In the genomic region with DNA sequence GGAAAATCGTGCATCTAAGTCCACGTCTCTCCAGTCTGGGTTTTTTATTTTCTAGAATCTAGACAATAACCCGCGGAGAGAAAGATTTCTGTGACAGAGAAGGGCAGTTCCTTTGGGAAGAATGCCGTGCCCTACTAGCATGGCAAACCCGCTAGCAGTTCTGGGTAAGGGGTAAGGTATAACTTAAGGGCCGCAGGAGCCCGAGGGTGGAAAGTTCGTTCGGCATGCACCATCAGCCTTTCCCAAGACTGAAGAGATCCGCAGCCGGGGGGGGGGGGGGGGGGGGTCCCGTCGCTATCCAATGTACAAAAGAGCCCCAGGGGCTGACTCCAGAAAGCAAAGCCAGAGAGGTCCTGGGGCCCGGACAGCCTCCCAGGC, we compare ENCODE assay signal across 8 mouse cellular contexts. TPM values are rescaled to one million over a fixed set of nuclear protein-coding genes. Genes with fewer than 3 reads are reported as not detected.
DNase-seq lines count a peak whose midpoint lies in the region; ATAC-seq and TF ChIP-seq lines count a peak whose summit lies in the region.

No protein-coding gene starts in this region.

- peak overlapping the region; percentile 73 for H3K4me3 ChIP-seq in layer of hippocampus, adult 2 months
- peak overlapping the region; percentile 79 for H3K4me3 ChIP-seq in G1E (ENCODE audit: low read depth, low read length)
- H3K4me3 ChIP-seq in embryonic facial prominence, embryonic 13.5 days, result peak overlapping the region; percentile 61
- H3K4me3 ChIP-seq in limb, embryonic 10.5 days, result peak overlapping the region; percentile 68
- H3K4me3 ChIP-seq in neural tube, embryonic 14.5 days (ENCODE audit: low read depth, low read length), result peak overlapping the region; percentile 62

- no peak for TF ChIP-seq CTCF in layer of hippocampus, adult 2 months (conservative IDR thresholded peaks at IDR 0.05)
- TF ChIP-seq CTCF in G1E (IDR thresholded peaks at IDR 0.05; ENCODE audit: low read depth, low read length), result no peak

- peaks cover 18% of the 10 kb centered on the region for H3K36me3 ChIP-seq in G1E (replicated peaks)
- H3K36me3 ChIP-seq in embryonic facial prominence, embryonic 13.5 days, result peaks cover 15% of the 10 kb centered on the region
- H3K36me3 ChIP-seq in limb, embryonic 10.5 days, result peaks cover 34% of the 10 kb centered on the region
- no peaks in the 10 kb centered on the region for H3K36me3 ChIP-seq in neural tube, embryonic 14.5 days (ENCODE audit: control insufficient read depth, insufficient read depth, low read length)

- WGBS in embryonic facial prominence, embryonic 13.5 days, result 23% methylated on average over 15 of the region's 15 CpGs
- WGBS in limb, embryonic 10.5 days, result 12% methylated on average over 14 of the region's 15 CpGs
- WGBS in neural tube, embryonic 14.5 days, result 9% methylated on average over 11 of the region's 15 CpGs

- peak overlapping the region; percentile 91 for H3K27ac ChIP-seq in layer of hippocampus, adult 2 months
- H3K27ac ChIP-seq in embryonic facial prominence, embryonic 13.5 days, result peak overlapping the region; percentile 84
- H3K27ac ChIP-seq in limb, embryonic 10.5 days, result peak overlapping the region; percentile 90
- peak overlapping the region; percentile 84 for H3K27ac ChIP-seq in neural tube, embryonic 14.5 days (ENCODE audit: low read depth, low read length)

- peak overlapping the region; percentile 84 for H3K9ac ChIP-seq in embryonic facial prominence, embryonic 13.5 days
- peak overlapping the region; percentile 72 for H3K9ac ChIP-seq in neural tube, embryonic 14.5 days (replicated peaks; ENCODE audit: low read depth, low read length)

- no peaks in the 10 kb centered on the region for H3K9me3 ChIP-seq in G1E (replicated peaks)
- no peaks in the 10 kb centered on the region for H3K9me3 ChIP-seq in embryonic facial prominence, embryonic 13.5 days
- H3K9me3 ChIP-seq in limb, embryonic 10.5 days (replicated peaks), result no peaks in the 10 kb centered on the region
- no peaks in the 10 kb centered on the region for H3K9me3 ChIP-seq in neural tube, embryonic 14.5 days (ENCODE audit: control insufficient read depth, low read length)

- no peak for ATAC-seq in G1E (ENCODE audit: extremely low read depth, insufficient number of reproducible peaks, low FRiP score, poor library complexity, severe bottlenecking)
- no peak for ATAC-seq in embryonic facial prominence, embryonic 13.5 days (ENCODE audit: insufficient number of reproducible peaks, insufficient read depth, low FRiP score, low TSS enrichment, low read depth)
- peak; percentile 60 for ATAC-seq in neural tube, embryonic 14.5 days (ENCODE audit: low read depth)

- no peak for DNase-seq in layer of hippocampus, adult 2 months (ENCODE audit: low spot score in 2 of 2)
- no peak for DNase-seq in layer of hippocampus, adult 9-10 months (ENCODE audit: low spot score)
- no peak for DNase-seq in G1E (ENCODE audit: low spot score)
- DNase-seq in limb, embryonic 10.5 days (ENCODE audit: low spot score), result no peak
- DNase-seq in layer of hippocampus, postnatal 25 days (ENCODE audit: extremely low spot score in 1 of 2, low spot score in 1 of 2), result no peak
- no peak for DNase-seq in gastrocnemius, adult 8-10 months (ENCODE audit: low spot score in 2 of 2)

- H3K4me2 ChIP-seq in embryonic facial prominence, embryonic 13.5 days, result peak overlapping the region; percentile 57
- H3K4me2 ChIP-seq in neural tube, embryonic 14.5 days (ENCODE audit: low read depth, low read length), result peak overlapping the region; percentile 44

- H3K27me3 ChIP-seq in G1E (ENCODE audit: insufficient read depth, low read length), result no peaks in the 10 kb centered on the region
- H3K27me3 ChIP-seq in embryonic facial prominence, embryonic 13.5 days, result no peaks in the 10 kb centered on the region
- H3K27me3 ChIP-seq in limb, embryonic 10.5 days (ENCODE audit: low read depth, poor library complexity, severe bottlenecking), result no peaks in the 10 kb centered on the region
- no peaks in the 10 kb centered on the region for H3K27me3 ChIP-seq in neural tube, embryonic 14.5 days (ENCODE audit: control insufficient read depth, insufficient read depth, low read length)

- peaks cover 4% of the 10 kb centered on the region for H3K4me1 ChIP-seq in G1E (ENCODE audit: insufficient read depth, low read depth, low read length)
- H3K4me1 ChIP-seq in embryonic facial prominence, embryonic 13.5 days, result no peaks in the 10 kb centered on the region
- no peaks in the 10 kb centered on the region for H3K4me1 ChIP-seq in limb, embryonic 10.5 days
- H3K4me1 ChIP-seq in neural tube, embryonic 14.5 days (ENCODE audit: control insufficient read depth, insufficient read depth, low read length), result no peaks in the 10 kb centered on the region

RNA-seq across cellular contexts. Expression of a gene that starts 0.6 kb away (rescaled TPM):
- total RNA-seq in layer of hippocampus, adult 2 months (2021), result 10 to 100 TPM; 19.5 to 23.9 TPM
- total RNA-seq in G1E (2014; fragmentation: Nextera tagmentation) (114 and 149 TPM in 2 replicates), G1E (2017) (23.7 and 33.3 TPM in 2 replicates)
- 1.2 and 1.7 TPM in 2 replicates for polyA plus RNA-seq in G1E (2012)
- 14.7 and 15.2 TPM in 2 replicates for polyA plus RNA-seq in embryonic facial prominence, embryonic 13.5 days (2015; fragmentation: Nextera tagmentation; extraction: Ambion mirVana)
- polyA plus RNA-seq in limb, embryonic 10.5 days (2016; fragmentation: Nextera tagmentation; extraction: Ambion mirVana), result 18.9 and 21.2 TPM in 2 replicates
- 14.7 and 16.1 TPM in 2 replicates for polyA plus RNA-seq in neural tube, embryonic 14.5 days (2014; fragmentation: Nextera tagmentation; extraction: Ambion mirVana)
- 10 to 100 TPM; 18.7 to 25.9 TPM for total RNA-seq in layer of hippocampus, postnatal 25 days (2021)
- total RNA-seq in gastrocnemius, adult 8-10 months (2022), result 1 to 10 TPM; 3.6 to 5.5 (median 3.9) TPM

RNA-seq across cellular contexts. Expression of a gene that starts 29.5 kb away (rescaled TPM):
- total RNA-seq in layer of hippocampus, adult 2 months (2021), result 10 to 100 TPM; 57.2 to 57.3 TPM
- total RNA-seq in G1E (2014; fragmentation: Nextera tagmentation) (5.1 and 5.6 TPM in 2 replicates), G1E (2017) (11.8 and 17.0 TPM in 2 replicates)
- polyA plus RNA-seq in G1E (2012), result 0.21 and 0.29 TPM in 2 replicates
- polyA plus RNA-seq in embryonic facial prominence, embryonic 13.5 days (2015; fragmentation: Nextera tagmentation; extraction: Ambion mirVana), result 15.3 and 19.7 TPM in 2 replicates
- 16.2 and 18.1 TPM in 2 replicates for polyA plus RNA-seq in limb, embryonic 10.5 days (2016; fragmentation: Nextera tagmentation; extraction: Ambion mirVana)
- 43.9 and 44.6 TPM in 2 replicates for polyA plus RNA-seq in neural tube, embryonic 14.5 days (2014; fragmentation: Nextera tagmentation; extraction: Ambion mirVana)
- total RNA-seq in layer of hippocampus, postnatal 25 days (2021), result 10 to 100 TPM; 50.5 to 54.6 TPM
- total RNA-seq in gastrocnemius, adult 8-10 months (2022), result 1 to 10 TPM; 1.1 to 2.1 (median 1.9) TPM
